Mouse (Mus musculus): ENCODE results near the gene Fam90a1b.
"Not testable (repeated sequence)": the region's sequence is repeated elsewhere in the genome, so short reads cannot be mapped to it uniquely, and the experiment has no call there.

Gene Fam90a1b

DNA sequence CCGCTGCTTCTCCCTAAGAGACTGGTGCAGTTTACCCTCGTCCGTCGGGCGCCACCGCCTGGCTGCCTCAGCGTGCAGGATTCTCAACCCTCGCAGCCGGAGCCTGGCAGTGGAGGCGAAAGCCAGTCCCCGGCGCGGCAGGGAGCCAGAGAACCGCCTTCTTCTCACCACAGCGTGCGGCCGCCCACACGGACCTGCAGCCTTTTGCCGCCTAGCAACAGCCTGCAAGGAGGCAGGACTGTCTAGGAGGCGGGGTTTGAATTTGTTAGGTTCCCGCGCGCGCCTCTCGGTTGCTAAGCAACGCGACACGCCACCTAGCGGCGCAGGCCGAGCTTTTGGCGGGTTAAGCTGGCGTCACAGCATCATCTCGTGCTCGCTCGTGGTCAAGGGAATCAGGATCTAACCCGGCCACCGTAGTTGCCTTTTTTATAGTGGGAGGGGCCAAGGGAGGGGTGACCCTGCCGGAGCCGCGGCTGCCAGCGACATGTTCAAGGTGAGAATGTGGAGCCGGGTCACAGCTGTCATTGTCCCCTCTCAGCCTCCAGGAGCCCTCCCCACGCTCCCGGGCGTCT is at the start of gene Fam90a1b, which contains the start of gene Apoo:
Fam90a1b (minus strand) TSS at position 108 of the 572 bp plus-strand sequence.
Apoo (plus strand) TSS at position 448 of the 572 bp plus-strand sequence.
- peak; percentile 92 for DNase-seq (ENCODE audit: low read depth)

DNA sequence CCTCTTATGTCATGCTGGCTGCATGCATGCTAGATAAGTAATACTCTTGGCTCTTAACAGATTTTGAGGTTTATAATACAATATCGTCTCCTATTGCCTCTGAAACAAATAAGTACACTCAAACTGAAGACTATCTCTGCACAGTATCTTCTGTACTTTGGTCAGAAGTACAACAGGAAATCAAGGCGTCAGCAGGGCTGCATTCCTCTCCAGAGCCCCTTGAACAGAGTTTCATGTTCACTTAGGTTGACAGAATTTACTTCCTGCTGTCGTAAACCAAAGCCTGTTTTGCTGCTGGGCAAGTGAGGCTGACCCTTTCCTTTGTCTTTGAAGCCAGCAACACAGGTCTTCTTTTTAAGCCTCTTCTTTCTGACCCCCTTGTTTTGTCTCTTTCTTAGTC is 42.4 kb upstream of the Fam90a1b start:
- DNase-seq (ENCODE audit: low read depth), result no peak

DNA sequence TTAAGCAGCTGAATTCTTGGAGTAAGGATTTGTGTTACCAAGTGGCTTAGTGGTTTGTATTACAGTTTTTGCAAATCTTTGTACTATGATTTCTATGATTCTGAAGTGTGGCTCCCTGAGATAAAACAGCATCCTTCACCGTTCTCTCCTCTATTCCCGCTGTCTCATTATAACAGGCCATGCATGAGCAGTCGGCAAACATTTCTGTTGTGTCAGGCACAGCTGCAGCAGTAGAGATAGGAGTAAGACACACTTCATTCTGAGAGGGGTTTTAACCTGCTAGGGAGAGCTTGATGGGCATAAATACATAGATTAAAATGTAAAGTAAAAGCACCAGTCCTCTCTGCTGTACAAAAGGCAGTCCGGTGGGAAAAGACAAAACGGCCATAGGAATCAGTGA is 12.2 kb upstream of the Fam90a1b start:
- DNase-seq (ENCODE audit: low read depth), result no peak

DNA sequence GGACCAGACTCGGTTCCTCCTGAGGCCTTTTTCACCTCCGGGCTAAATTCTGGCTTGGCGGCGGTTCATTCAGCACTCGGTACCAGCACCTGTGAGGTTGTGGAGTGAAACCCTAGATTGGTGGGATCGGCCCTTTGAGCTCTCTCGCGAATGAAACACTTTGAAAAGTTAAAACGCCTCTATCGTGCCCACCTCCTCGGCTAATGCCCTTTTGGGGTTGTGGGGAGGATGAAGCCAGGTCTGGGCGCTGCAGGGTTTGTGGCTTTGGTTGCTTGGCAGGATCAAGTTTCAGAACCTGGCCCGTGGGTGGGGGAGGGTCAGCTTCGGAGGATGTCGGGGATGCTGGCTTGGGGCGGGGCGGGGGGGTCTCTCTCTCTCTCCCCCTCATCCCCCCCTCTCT is 671 bp upstream of the Fam90a1b start:
- DNase-seq (ENCODE audit: low read depth), result no peak

DNA sequence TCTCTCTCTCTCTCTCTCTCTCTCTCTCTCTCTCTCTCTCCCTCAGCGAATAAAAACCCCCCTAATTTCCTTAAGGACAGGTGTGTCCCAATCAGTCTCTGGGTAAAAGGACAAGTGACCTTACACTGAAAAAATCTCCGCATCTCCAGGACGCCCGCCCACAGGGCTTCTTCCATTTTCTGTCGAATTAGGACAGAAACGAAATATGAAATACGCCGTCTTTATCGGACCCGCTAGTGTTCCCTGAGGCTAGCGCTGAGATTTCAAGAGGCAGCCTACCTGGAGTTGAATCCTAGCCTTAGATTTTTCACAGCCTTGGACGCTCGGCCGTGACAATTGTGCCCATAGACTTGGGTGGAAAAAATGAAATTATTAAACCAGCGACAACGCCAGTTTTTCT is 548 bp downstream of the Fam90a1b start:
- no peak for DNase-seq (ENCODE audit: low read depth)

DNA sequence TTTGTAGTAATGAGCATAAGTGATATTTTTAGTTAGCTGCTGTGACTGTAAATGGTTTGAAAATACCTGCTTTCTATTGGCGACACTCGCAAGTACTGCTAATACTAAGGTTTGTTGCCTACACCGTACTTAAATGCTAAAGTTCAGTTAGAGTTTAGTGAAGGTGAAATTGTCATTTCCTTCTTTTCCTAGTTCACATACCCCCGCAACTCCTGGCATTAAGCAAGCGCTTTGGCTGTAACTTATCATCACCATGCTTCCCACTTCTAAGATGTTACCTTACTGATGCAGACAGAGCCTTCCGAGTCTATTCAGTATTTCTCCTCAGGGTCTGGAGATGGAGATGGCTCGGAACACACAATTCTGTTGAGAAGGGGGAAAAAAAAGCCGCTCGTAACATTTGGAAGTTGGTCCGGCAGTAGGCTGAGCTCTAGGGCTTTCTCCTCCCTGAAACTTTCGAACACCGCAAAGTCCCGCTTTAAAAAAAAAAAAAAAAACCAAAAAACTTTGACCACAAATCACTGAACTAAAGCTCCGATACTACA is 1.1 kb downstream of the Fam90a1b start:
- no peak for DNase-seq (ENCODE audit: low read depth)

DNA sequence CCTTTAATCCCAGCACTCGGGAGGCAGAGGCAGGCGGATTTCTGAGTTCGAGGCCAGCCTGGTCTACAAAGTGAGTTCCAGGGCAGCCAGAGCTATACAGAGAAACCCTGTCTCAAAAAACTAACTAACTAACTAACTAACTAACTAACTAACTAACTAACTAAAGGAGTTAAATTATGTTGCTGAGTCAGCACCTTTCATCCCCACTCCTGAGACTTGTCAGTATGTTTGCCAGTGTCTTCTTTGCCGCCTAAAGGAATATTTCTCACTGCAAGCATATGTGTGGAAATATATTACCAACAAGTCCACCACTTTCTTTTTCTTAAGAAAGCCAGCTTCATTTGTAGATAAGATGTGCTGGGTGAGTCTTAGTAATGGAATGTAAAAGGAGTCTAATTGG is 22.9 kb downstream of the Fam90a1b start:
- not testable (repeated sequence) for DNase-seq (ENCODE audit: low read depth)

DNA sequence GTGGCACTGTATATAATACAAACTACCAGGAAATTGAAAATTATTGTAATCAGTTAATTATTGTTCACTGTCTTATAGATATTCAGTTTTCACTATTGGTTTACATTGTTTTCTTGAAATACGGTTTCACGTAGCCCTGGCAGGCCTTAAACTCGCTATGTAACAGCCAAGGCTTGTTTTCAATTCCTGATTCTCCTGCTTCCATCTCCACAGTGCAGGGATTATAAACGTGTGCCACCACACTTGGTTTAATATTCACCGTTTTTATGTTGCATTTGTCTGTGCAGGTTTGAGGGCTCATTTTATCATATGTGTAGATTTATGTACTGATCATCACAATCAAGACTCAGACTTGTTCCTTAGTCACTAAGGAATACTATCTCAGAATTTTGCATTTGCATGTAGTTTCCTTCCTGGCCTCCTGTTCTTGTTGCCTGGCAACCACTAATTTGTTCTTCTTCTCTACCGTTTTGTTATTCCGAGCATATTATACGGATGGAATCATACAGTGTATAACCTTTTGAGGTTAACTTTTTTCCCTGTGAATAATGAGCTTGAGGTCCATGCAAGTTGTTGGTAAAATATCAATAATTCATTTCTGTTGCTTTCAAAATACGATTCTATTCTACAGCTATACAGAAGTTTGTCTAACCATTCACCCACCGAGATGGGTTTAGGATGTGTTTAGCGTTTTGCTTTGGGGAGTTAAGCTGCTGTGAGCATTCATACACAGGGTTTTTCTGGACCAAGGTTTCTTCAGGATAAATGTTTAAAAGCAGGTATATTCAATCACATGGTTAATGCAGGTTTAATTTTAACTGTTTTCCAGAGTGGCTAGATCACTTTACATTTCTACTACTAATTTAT is 45.3 kb downstream of the Fam90a1b start:
- DNase-seq (ENCODE audit: low read depth), result no peak
